ENCODE assay signal across 12 mouse cellular contexts in the genomic region with DNA sequence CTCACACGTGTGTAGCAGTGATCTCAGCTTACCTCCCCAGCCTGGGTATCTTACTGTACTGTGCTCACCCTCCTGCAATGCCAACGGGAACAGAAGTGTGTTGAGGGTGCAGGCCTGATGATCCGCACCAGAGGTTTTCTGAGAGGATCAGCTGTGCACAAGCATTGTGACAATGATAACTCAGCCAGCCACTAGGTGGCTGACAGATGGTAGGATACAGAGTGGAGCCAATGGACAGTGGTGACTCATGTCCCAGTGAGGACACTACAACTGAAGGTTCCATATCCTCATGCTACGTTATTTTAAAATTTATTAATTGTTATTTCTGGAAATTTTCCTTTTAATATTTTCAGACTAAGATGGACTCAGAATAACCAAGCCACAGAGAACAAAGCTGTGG.
DNase-seq lines count a peak whose midpoint lies in the region; ATAC-seq lines count a peak whose summit lies in the region.
"Had no signal": no experiment of that assay in that cellular context is flagged by ENCODE, and none has a peak within 500 bp of the region (broad histone marks: within the 10 kb centered on the region; RNA-seq: fewer than 3 reads in every experiment).

No protein-coding gene starts in this region.

- H3K27ac ChIP-seq in hindbrain, embryonic 11.5 days (ENCODE audit: low read depth, low read length), result no peak overlapping the region
- no peak overlapping the region for H3K27ac ChIP-seq in hindbrain, embryonic 14.5 days
- no peak overlapping the region for H3K27ac ChIP-seq in neural tube, embryonic 14.5 days (ENCODE audit: low read depth, low read length)
- no peak overlapping the region for H3K27ac ChIP-seq in intestine, embryonic 15.5 days
- H3K27ac ChIP-seq in embryonic facial prominence, embryonic 10.5 days (replicated peaks), result no peak overlapping the region
- H3K27ac ChIP-seq: embryonic facial prominence, embryonic 12.5 days; neural tube, embryonic 13.5 days had no signal

- H3K36me3 ChIP-seq in hindbrain, embryonic 11.5 days (ENCODE audit: control insufficient read depth, insufficient read depth, low read length), result no peaks in the 10 kb centered on the region
- H3K36me3 ChIP-seq in hindbrain, embryonic 14.5 days (replicated peaks; ENCODE audit: control insufficient read depth, insufficient read depth), result no peaks in the 10 kb centered on the region
- no peaks in the 10 kb centered on the region for H3K36me3 ChIP-seq in neural tube, embryonic 14.5 days (ENCODE audit: control insufficient read depth, insufficient read depth, low read length)
- H3K36me3 ChIP-seq in intestine, embryonic 15.5 days, result no peaks in the 10 kb centered on the region
- H3K36me3 ChIP-seq in embryonic facial prominence, embryonic 10.5 days (replicated peaks), result 0 out of 2 replicates have a peak, but pooled peaks cover 10% of the 10 kb centered on the region
- H3K36me3 ChIP-seq: neural tube, embryonic 13.5 days had no signal

- no peaks in the 10 kb centered on the region; the same call in 1 of the 2 replicates for H3K27me3 ChIP-seq in hindbrain, embryonic 11.5 days (ENCODE audit: control insufficient read depth, insufficient read depth, low read length)
- H3K27me3 ChIP-seq in hindbrain, embryonic 14.5 days (ENCODE audit: control insufficient read depth, insufficient read depth, low read length), result no peaks in the 10 kb centered on the region
- H3K27me3 ChIP-seq in neural tube, embryonic 14.5 days (ENCODE audit: control insufficient read depth, insufficient read depth, low read length), result no peaks in the 10 kb centered on the region
- no peaks in the 10 kb centered on the region for H3K27me3 ChIP-seq in intestine, embryonic 15.5 days (replicated peaks)
- no peaks in the 10 kb centered on the region for H3K27me3 ChIP-seq in embryonic facial prominence, embryonic 10.5 days (replicated peaks; ENCODE audit: low read depth, poor library complexity, severe bottlenecking)
- H3K27me3 ChIP-seq: embryonic facial prominence, embryonic 12.5 days; neural tube, embryonic 13.5 days had no signal

- H3K4me1 ChIP-seq in hindbrain, embryonic 11.5 days (replicated peaks; ENCODE audit: control insufficient read depth, insufficient read depth, low read length), result peaks cover 5% of the 10 kb centered on the region; the same call in 1 of the 2 replicates
- peaks cover 6% of the 10 kb centered on the region; the same call in 1 of the 2 replicates for H3K4me1 ChIP-seq in hindbrain, embryonic 14.5 days (replicated peaks; ENCODE audit: control insufficient read depth, insufficient read depth, low read length)
- peaks cover 2% of the 10 kb centered on the region for H3K4me1 ChIP-seq in neural tube, embryonic 14.5 days (ENCODE audit: control insufficient read depth, insufficient read depth, low read length)
- H3K4me1 ChIP-seq in intestine, embryonic 15.5 days (replicated peaks), result no peaks in the 10 kb centered on the region
- H3K4me1 ChIP-seq in embryonic facial prominence, embryonic 10.5 days, result peaks cover 27% of the 10 kb centered on the region

- peak; percentile 56; the same call in 1 of the 2 replicates for ATAC-seq in hindbrain, embryonic 11.5 days (ENCODE audit: low FRiP score)
- no peak for ATAC-seq in hindbrain, embryonic 14.5 days (ENCODE audit: low FRiP score)
- peak; percentile 38; the same call in 1 of the 2 replicates for ATAC-seq in neural tube, embryonic 14.5 days (ENCODE audit: low read depth)
- peak; percentile 62 for ATAC-seq in intestine, embryonic 15.5 days

- H3K4me2 ChIP-seq in hindbrain, embryonic 11.5 days (replicated peaks; ENCODE audit: low read depth, low read length), result no peak overlapping the region
- H3K4me2 ChIP-seq in hindbrain, embryonic 14.5 days (replicated peaks), result no peak overlapping the region
- no peak overlapping the region for H3K4me2 ChIP-seq in neural tube, embryonic 14.5 days (ENCODE audit: low read depth, low read length)
- no peak overlapping the region for H3K4me2 ChIP-seq in intestine, embryonic 15.5 days (replicated peaks)
- H3K4me2 ChIP-seq: embryonic facial prominence, embryonic 12.5 days; neural tube, embryonic 13.5 days had no signal

- no peaks in the 10 kb centered on the region for H3K9me3 ChIP-seq in hindbrain, embryonic 11.5 days (ENCODE audit: control insufficient read depth, low read length)
- H3K9me3 ChIP-seq in hindbrain, embryonic 14.5 days (ENCODE audit: control insufficient read depth, low read length), result no peaks in the 10 kb centered on the region
- no peaks in the 10 kb centered on the region for H3K9me3 ChIP-seq in neural tube, embryonic 14.5 days (ENCODE audit: control insufficient read depth, low read length)
- no peaks in the 10 kb centered on the region for H3K9me3 ChIP-seq in intestine, embryonic 15.5 days
- H3K9me3 ChIP-seq in embryonic facial prominence, embryonic 10.5 days, result no peaks in the 10 kb centered on the region
- H3K9me3 ChIP-seq: embryonic facial prominence, embryonic 12.5 days; neural tube, embryonic 13.5 days had no signal

- DNase-seq in hindbrain, embryonic 11.5 days (ENCODE audit: low spot score), result no peak
- DNase-seq in hindbrain, embryonic 14.5 days (ENCODE audit: low spot score), result no peak
- no peak for DNase-seq in neural tube, embryonic 10.5 days (ENCODE audit: extremely low spot score, low spot score)
- no peak for DNase-seq in left cerebral cortex, adult 8-10 months (ENCODE audit: low spot score in 2 of 2)
- DNase-seq in embryonic facial prominence, embryonic 10.5 days (ENCODE audit: low spot score), result no peak
- DNase-seq in left cerebral cortex, postnatal 36 days (ENCODE audit: low spot score in 2 of 2), result no peak
- DNase-seq: spleen, adult 18-20 months; thymus, postnatal 25 days had no signal

- WGBS in hindbrain, embryonic 11.5 days, result 84% methylated on average over 4 of the region's 4 CpGs
- WGBS in hindbrain, embryonic 14.5 days, result 69% methylated on average over 4 of the region's 4 CpGs
- 71% methylated on average over 4 of the region's 4 CpGs for WGBS in neural tube, embryonic 14.5 days
- 78% methylated on average over 4 of the region's 4 CpGs for WGBS in intestine, embryonic 15.5 days
- 75% methylated on average over 4 of the region's 4 CpGs for WGBS in embryonic facial prominence, embryonic 10.5 days

- intact Hi-C loops in left cerebral cortex, postnatal 36 days (cut with DNase I), result no loop called here

- no peak overlapping the region for H3K4me3 ChIP-seq in hindbrain, embryonic 11.5 days (ENCODE audit: low read depth, low read length)
- no peak overlapping the region for H3K4me3 ChIP-seq in hindbrain, embryonic 14.5 days (replicated peaks; ENCODE audit: low read length)
- no peak overlapping the region for H3K4me3 ChIP-seq in neural tube, embryonic 14.5 days (ENCODE audit: low read depth, low read length)
- no peak overlapping the region for H3K4me3 ChIP-seq in intestine, embryonic 15.5 days (replicated peaks)
- H3K4me3 ChIP-seq in embryonic facial prominence, embryonic 10.5 days, result no peak overlapping the region
- H3K4me3 ChIP-seq: embryonic facial prominence, embryonic 12.5 days; neural tube, embryonic 13.5 days had no signal

- no peak overlapping the region for H3K9ac ChIP-seq in hindbrain, embryonic 11.5 days (ENCODE audit: low read depth, low read length)
- H3K9ac ChIP-seq in hindbrain, embryonic 14.5 days, result no peak overlapping the region
- no peak overlapping the region for H3K9ac ChIP-seq in neural tube, embryonic 14.5 days (replicated peaks; ENCODE audit: low read depth, low read length)
- H3K9ac ChIP-seq in intestine, embryonic 15.5 days, result no peak overlapping the region
- H3K9ac ChIP-seq: embryonic facial prominence, embryonic 12.5 days; neural tube, embryonic 13.5 days had no signal
